Mouse (Mus musculus) cerebellum, adult 2 months (tissue): Measurements from ENCODE around the gene Sec16b.

Source experiments
- CTCF ChIP-seq: fragments of 200-500 bp; IDR thresholded peaks from 2 replicates; pipeline ENCODE4 v1.5.1; 2011; ENCODE audit warnings: low read depth, mild to moderate bottlenecking, control low read depth, low read length, moderate library complexity, borderline replicate concordance; ENCODE audit not compliant: insufficient read depth
- POLR2A ChIP-seq: fragments of 200-500 bp; IDR thresholded peaks from 2 replicates; pipeline ENCODE4 v1.6.1; 2011; ENCODE audit warnings: low read length, control low read depth, borderline replicate concordance; ENCODE audit not compliant: insufficient read depth

GRCm38 (mm10) chr1:157547658-157548057 lies 41.1 kb downstream of the Sec16b start:
- TF ChIP-seq CTCF = no peak
- no peak for TF ChIP-seq POLR2A
